Mouse (Mus musculus): ENCODE results near the gene Timm9. TPM values are rescaled to one million over a fixed set of nuclear protein-coding genes. Genes with fewer than 3 reads are reported as not detected.
"Not testable (repeated sequence)": the region's sequence is repeated elsewhere in the genome, so short reads cannot be mapped to it uniquely, and the experiment has no call there.

Gene Timm9
- total RNA-seq, 2 experiments from 2014 or later: 71.5 to 72.2 TPM

DNA sequence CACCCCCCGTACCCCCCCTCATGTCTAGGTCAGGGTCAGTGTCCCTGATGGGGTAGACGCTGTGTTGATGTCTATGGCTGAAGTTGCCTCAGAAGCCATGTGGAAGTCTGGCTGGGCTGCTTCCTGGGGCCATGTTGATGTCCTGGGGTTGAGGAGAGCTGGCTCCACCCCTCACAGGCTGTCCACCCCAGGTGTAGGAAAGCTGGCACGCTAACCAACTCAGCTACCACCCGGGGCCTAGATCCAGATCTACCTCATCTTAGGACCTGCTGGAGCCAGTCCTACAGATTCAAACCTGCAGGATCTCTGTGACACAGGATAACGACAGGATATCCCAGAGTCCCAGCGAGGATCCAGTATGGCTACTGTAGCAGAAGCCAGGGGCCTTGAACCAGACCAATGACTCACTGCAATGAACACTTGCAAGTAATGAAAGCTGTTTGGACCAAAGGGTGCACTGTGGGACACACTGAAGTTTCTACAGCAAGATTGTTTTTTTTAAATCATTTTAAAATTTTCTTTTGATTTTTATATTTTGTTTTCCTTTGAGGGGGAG, 29.2 kb downstream of the Timm9 start:
- no peak for DNase-seq (ENCODE audit: low spot score in 2 of 2)

- DNase-seq (ENCODE audit: low spot score in 2 of 2): not testable (repeated sequence)
These were observed 32.2 kb downstream of the Timm9 start for GRCm38 (mm10) chr12:71104275-71104674.

DNA sequence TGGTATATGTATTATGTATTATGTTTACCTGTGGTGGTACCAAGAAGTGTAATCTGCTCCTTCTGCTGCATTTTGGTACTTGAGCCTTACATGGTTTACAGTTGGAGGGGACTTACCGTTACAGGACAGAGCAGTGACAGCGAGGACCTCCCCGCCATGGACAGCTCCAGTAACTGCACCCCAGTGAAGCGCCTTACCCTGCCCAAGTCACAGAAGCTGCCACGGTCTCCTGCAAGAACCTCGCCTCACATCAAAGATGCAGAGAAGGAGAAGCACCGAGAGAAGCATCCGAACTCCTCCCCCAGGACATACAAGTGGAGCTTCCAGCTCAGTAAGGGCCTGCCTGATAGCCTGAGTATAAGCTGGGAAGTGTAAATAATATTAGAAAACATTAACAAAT, 50.2 kb downstream of the Timm9 start:
- no peak for DNase-seq (ENCODE audit: low spot score in 2 of 2)

Other genes starting within 250 kb of the Timm9 start
- 100 to 1,000 TPM; 170 to 180 TPM for gene Actr10, start 198.8 kb downstream of the Timm9 start, total RNA-seq (2021)
- 100 to 1,000 TPM; 218 to 287 TPM for gene Psma3, start 162.1 kb downstream of the Timm9 start, total RNA-seq (2021)
- 10 to 100 TPM; 38.4 to 39.2 TPM for gene Arid4a, start 120.7 kb downstream of the Timm9 start, total RNA-seq (2021)
- gene Tomm20l, start 25.3 kb downstream of the Timm9 start, total RNA-seq (2021): not detected
- 1 to 10 TPM; 7.2 to 7.9 TPM for gene 2700049A03Rik, start 164 bp upstream of the Timm9 start, total RNA-seq (2021)
- gene Dact1, start 173.2 kb upstream of the Timm9 start, total RNA-seq (2021): 10 to 100 TPM; 18.2 to 21.0 TPM

All from layer of hippocampus, postnatal 10 days (tissue).